Mouse (Mus musculus): ENCODE measurements around the gene Stau1.
A peak's percentile ranks its signal among the peaks of the same experiment; 100 is the strongest.

Stau1 gene

GRCm38 (mm10) chr2:166983351-166983894 is 12.7 kb downstream of the Stau1 start:
- DNase-seq: no peak

DNA sequence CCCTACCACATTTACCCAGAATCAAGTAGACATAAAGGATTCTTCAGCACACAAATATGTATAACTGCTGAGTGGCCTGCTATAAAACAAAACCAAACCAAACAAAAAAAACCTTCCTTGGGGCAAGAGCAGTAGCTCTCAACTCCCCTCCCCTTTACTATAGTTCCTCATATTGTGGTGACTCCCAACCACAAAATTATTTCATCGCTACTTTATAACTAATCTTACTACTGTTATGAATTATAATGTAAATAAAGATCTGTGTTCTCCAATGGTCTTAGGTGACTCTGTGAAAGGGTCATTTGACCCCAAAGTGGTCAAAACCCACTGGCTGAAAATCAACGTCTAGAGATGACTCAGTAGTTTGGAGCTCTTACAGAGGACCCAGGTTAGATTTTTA is 15.9 kb downstream of the Stau1 start:
- no peak for DNase-seq

GRCm38 (mm10) chr2:166977490-166977889 is 18.6 kb downstream of the Stau1 start:
- DNase-seq: no peak

DNA sequence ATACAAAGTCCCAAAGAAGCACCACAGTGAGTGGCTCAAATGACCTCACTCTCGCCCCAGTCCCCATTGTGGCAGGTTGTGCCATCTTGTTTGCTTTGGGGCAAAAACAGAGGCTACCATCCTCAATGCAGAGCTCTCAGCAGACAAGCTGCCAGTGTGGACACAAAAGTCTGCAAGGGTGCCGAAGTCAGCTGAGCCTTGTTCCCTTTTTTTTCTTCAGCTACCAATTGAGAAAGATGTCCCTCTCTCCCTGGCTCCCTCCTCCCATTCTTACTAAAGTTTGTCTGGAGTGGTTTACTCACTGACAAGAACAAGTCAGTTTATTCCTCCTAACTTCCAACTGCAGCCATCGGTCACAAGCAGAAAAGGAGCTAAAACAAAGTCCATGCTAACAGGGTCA is 19.7 kb downstream of the Stau1 start:
- DNase-seq: peak; percentile 18 to 31

DNA sequence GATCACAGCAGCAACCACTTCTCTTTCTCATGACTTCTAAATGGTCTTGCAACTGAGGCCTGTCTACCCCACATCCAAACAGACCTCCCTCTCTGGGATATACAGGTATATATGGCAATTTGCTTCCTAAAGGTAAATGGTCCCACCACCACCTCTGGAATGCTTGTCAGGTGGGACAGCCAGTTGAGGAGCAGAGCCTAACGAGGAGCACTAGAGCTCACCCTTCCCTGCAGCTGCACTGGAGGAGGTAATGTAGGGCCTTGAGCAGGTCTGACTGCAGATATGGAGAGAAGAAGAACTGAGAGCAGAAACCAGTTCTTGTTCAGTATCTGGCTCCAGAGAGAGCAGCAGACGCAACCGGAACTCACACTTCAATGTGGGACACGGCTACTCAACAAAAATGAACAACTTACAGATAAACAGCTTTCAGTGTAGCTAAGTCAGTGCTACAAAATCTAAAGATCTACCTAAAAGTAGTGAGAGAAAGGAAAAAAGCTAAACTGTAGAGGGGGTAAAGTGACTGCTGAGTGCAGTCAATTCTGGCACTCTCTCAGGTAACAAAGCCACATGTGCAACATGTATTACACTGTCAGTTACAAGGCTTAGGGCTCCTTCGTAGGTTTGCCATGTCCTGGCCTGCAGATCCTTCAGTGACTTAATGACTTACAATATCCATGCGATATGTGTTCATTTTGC is 21.8 kb downstream of the Stau1 start:
- no peak for DNase-seq

GRCm38 (mm10) chr2:166973153-166973552 is 22.9 kb downstream of the Stau1 start:
- no peak for DNase-seq

DNA sequence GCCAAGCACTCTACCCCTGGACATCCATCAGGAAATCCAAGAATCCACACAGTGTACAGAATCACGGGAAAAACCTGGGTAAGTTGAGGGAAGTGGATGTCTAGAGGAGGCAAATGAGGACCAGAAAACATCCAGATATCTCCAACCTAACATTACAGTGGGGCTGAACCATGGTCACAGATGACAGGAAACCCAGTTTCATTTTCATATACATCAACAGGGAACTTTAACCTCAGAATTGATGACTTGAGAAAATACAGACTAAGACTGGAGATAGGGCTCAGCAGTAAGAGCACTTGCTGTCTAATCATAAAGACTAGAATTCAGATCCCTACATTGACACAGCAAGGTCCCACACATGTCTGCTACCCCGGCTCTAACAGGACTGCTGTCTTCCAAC is 31.3 kb downstream of the Stau1 start:
- no peak for DNase-seq

- no peak for DNase-seq
These were observed 32.8 kb downstream of the Stau1 start for GRCm38 (mm10) chr2:166963257-166963656.

- DNase-seq: no peak
These were observed 35.3 kb downstream of the Stau1 start for GRCm38 (mm10) chr2:166960648-166961330.

DNA sequence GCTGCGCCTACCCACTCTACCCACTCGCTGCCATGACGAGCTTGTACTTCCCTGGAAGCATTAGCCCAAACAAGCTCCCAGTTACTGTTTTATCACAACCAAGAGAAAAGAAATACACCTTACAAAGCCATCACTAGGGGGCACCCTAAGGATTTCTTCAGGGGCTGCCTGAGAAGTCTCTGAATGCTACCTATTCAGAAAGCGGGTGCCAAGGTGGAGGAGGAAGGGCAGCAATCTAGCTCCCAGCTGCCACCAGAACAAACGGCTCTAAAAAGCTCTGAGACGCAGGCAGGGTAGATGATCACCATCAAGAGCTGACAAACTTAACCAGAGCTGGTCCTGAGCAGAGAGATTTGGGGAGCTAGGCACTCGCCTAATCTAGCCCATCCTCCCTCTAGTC is 39.3 kb downstream of the Stau1 start:
- DNase-seq: peak in 1 of 2 experiments; percentile 52

DNA sequence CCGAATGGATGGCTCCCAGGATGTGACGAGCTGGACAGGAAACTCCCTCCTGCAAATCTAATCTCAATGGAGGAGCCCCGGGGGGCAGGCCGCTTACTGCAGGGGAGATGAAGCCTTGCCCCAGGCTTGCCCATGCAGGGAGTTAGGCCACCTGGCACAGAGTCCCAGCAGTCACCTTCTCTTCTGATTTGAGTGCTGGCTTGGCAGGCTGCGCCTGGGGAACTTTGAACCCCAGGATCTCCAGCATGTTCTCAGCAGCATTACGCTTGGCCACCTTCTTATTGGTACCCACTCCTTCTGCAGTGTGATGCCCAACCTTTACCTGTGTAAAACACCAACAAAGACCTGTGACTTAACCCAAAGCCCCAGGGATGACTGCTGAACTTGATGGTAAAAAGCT is 43.9 kb downstream of the Stau1 start:
- no peak for DNase-seq

DNA sequence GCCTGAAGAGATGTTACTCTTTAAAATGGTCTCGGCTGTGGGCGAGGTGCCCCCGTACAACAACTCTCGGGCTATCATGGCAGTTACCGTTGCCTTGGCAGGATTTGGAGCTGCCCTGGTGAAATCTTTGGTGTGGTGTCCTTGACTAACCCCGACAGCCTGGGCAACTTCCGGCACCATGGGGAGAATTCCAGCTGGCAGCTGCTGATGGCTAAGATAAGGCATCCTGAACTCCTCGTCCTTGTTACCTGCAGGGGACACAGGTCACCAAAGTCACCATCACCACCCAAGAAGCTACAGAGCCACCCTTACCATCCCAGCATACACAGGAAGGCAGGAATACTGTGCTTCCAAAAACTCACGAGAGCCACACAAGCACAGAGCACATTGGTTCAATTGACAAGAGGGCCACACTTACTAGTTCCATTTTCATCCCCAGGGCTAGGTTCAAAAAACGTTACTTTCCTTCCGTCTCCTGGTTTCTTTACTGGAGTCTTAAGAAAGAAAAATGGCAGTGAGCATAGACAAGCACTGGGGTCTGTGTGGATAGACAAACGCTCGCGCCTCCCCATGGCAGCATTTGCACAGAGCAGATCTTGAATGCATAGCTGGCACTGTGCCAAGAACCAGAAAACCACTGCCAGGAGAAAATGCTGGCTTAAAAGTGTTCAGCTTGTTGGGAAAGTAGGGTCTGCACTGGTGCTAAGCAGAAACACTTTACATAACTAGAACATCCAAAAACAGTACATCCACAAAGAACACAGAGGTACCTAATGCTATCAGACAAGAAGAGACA is 45.0 kb downstream of the Stau1 start:
- peak in 1 of 2 experiments; percentile 27 for DNase-seq

DNA sequence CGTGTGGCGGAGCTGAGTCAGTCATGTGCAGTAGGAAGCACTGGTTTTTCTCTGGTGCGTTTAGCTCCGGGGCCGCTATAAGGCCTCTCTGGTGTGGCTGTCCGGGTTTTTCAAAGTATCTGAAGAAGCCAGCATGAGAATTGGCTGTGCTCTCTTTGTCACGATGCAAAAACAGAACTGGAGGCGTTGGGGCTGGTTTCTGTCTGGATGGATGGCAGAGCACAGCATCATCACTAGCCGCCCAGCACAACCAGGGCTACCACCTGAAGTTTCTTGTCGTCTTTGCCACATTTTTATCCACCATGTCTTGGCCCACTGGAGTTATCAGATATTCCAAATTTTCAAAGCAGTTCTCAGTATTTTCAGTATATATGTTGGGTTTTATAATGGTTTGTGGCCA is 47.2 kb downstream of the Stau1 start:
- no peak for DNase-seq

DNA sequence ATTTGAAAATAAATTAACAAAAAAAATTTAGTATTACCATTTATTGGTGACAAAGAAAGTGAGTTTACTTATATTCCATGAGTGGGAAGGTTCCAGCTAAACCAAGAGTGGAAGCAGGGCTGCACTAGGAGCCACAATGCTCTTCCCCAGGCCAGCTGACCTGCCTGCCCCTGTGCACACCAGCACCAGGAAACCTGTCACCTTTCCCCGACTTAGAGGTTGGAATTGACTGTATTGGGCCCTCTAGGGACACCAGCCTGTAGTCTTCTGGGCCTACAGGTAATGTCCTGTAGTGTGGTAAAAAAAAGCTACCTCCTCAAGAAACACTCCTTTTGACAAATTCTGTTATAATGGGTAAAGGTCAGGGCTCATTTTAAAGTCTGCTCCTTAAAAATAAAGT is 47.9 kb downstream of the Stau1 start:
- no peak for DNase-seq

GRCm38 (mm10) chr2:166945456-166945855 is 50.6 kb downstream of the Stau1 start:
- DNase-seq: no peak

DNA sequence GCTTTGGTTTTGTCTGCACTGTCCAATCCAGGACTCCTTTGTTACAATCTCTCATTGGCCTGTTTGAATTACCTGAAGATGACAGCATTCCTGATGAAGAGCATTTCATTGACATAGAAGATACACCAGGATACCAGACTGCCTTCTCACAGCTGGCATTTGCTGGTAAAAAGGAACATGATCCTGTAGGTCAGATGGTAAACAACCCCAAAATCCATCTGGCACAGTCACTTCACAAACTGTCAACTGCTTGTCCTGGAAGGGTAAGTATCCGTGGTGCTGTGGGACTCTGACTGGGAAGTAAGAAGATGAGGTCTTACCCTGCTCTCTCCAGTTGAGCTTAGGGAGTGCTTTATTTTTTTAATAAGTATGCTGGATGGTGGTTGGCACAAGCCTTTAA is 51.8 kb downstream of the Stau1 start:
- no peak for DNase-seq

DNA sequence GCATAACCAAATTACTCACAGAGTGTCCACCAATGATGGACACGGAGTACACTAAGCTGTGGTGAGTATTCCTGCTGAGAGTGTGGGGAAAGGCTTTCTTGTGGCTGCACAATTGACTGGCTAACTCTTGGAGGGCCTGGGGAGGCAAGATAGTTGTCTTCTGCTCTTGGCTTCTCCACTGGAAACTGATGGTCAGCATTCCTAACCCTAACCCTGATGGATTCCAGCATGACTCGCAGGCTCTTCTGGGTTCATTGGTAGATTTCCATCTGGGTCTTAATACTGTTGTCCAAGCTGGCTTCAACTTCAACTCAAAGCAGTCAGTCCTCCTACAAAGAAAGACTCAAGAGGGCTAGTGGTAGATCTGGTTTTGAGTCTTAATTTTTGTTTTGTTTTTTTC is 53.0 kb downstream of the Stau1 start:
- DNase-seq: no peak

GRCm38 (mm10) chr2:166936166-166936565 is 59.9 kb downstream of the Stau1 start:
- DNase-seq: no peak

DNA sequence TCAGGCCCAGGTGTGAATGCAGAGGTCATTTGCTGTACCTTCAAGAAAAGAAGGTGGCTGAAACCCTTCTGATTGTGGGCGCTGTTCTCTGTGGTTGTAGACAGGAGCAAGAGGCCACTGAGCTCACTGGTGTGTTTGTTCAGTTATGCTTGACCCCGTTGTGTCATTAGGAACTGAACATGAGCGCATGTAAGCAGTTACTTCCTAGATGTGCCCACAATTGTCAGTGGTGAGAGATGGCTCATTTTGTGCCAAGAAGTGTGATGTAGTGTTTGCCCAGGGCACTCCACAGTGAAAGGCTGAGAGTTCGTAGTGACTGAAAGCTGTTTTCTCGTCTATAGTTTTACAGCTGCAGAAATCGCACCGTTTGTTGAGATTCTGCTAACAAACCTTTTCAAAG is 60.5 kb downstream of the Stau1 start:
- DNase-seq: peak in 1 of 2 experiments; percentile 21

DNA sequence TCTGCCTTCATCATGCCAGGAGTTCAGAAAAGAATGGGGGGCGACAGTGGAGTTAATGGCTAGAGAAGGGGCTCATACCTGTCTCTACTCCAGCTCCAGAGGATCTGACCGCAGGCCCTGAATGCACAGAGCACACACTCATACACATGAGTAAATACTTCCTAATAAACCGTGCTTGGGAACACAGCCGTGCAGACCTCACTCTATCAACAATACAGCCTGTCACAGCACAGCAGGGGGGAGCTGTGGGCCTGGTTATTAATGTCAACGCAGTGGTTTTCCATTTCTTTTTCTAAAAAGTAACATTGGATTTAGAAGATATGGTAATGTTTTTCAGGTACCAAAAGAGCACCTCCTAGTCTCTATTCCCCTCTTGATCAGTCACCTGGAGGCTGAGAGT is 61.7 kb downstream of the Stau1 start:
- DNase-seq: no peak

DNA sequence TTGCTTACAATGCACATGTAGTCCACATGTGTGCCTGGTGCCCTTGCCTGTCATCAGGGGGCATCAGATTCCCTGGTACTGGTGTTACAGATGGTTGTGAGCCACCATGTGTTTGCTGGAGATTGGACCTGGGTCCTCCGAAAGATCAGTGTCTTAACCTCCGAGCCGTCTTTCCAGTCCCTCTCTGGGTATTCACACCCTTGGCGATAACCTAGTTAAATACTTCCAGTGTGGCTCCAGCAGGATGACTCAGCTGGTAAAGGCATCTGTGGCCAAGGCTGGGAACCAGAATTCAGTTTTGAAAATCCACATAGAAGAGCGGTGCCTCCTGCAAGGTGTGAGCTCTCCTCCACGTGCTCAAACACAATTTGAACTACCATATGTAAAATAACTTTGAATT is 62.2 kb downstream of the Stau1 start:
- no peak for DNase-seq

DNA sequence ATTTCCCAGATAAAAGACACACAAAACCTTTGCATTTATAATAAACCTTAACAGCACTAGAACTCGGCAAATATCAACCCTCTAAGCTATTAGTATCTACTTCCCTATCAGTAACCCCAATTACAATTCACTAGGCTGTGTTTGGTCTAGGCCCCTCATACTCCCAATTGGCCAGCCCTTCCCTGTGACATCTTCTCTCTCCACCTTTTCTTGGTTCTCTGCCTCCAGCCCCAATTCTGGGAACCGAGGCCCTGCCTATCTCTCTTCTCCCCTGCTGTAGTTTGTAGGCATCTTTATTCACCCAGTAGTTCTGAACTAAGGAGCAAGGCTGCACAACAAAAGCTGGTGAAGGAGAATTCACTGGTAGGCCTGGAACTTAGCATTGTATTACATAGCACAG is 72.1 kb downstream of the Stau1 start:
- no peak for DNase-seq

- DNase-seq: no peak
These were observed 85.6 kb downstream of the Stau1 start for GRCm38 (mm10) chr2:166910536-166910935.

GRCm38 (mm10) chr2:166909729-166910128 is 86.4 kb downstream of the Stau1 start:
- DNase-seq: no peak

All from lung, postnatal 4 days (tissue).